Mouse (Mus musculus) neural tube, embryonic 10.5 days (tissue): ENCODE results near the gene Olfr1440.

Experiments used
- DNase-seq: peaks from one replicate; pipeline ENCODE4 v3.0.0-alpha.2; 2017; ENCODE audit warnings: low spot score; ENCODE audit errors: extremely low spot score

Olfr1440 gene

DNA sequence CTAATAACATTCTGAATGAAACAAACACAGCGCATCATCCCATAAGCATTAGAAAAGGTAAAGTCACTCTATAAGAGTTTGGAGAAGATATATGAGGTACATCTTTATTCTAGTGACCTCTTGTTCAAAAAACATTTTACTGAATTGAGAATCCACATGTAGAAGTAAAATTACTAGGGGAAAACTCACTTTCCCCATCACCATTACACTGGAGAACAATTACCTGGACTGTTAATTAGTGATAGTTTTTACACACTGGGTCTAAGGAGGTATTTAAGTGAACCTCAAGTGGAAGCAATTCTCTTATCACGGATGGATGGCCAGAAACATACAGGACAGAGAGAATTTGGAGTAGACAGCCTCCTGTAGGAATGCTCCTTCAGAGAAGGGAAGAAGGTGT lies at the start of gene Olfr1440:
Gene Olfr1440, plus strand, starts transcription at position 301 of the 400 bp plus-strand sequence.
- no peak for DNase-seq

DNA sequence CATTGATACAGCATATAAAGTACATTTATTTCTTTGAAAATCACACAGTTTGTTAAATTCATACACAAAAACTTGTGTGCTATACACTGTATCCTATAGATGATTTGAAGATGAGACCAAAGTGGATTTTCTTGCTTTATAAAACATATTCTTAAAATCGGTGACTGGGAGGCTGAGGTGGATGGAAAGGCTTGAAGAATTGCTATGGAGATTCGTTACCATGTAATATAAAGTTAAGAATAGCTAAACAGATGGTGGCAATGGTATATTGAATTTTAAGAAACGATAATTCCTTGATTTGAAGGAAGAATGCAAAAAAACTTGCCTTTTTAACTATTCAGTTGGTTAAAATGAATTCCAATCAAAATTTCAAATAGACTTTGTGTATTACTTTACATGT lies 14.1 kb upstream of the Olfr1440 start:
- no peak for DNase-seq

GRCm38 (mm10) chr19:12374465-12375025 lies 12.5 kb upstream of the Olfr1440 start:
- DNase-seq: no peak

GRCm38 (mm10) chr19:12413737-12414136 lies 26.7 kb downstream of the Olfr1440 start:
- DNase-seq: no peak

GRCm38 (mm10) chr19:12417361-12417760 lies 30.3 kb downstream of the Olfr1440 start, which contains the start of gene Olfr1441:
TSS of gene Olfr1441 (plus strand) at chr19:12417433.
- no peak for DNase-seq

DNA sequence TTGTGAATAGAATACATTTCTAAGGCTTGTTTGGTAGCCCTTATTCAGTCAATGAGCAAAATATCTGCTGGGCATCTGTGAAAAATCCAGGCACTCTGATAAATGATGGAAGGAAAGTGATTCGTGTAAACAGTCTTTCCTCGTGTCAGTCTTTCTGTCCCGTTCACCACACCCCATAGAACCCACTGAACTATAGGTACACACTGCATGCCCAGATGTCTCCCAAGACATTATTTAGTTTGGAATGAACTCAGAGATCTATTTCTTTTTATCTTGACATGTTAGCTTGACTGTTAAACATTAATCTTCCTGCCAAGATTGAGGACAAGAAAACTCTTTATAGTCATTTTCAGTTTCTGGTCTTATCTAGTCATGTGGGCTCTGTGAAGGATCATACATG lies 31.2 kb downstream of the Olfr1440 start:
- no peak for DNase-seq

DNA sequence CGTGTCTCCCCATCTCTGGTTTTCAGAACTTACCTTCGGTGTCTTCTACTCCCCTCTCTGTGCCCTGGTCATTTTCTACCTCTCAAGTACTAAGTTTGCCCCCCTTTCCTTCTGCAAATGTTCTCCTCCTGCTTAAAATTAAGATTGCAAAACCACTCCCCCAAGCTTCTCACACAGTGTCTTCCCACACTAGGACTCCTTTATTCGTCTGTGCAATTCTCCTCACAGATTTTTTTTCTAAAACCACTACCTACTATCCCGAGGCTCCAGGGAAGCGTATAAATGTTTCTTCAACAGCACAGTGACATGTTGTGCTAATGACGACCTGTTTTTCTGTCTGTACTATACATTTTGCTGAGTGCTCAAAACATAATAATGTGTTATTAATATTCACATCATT lies 33.5 kb downstream of the Olfr1440 start:
- DNase-seq: no peak

- DNase-seq: no peak
Observed at GRCm38 (mm10) chr19:12421680-12422079, 34.6 kb downstream of the Olfr1440 start.

GRCm38 (mm10) chr19:12427101-12427500 lies 40.0 kb downstream of the Olfr1440 start:
- no peak for DNase-seq

GRCm38 (mm10) chr19:12427605-12428004 lies 40.5 kb downstream of the Olfr1440 start, which contains the start of gene Pfpl:
TSS of gene Pfpl (plus strand) at chr19:12427905.
- no peak for DNase-seq

DNA sequence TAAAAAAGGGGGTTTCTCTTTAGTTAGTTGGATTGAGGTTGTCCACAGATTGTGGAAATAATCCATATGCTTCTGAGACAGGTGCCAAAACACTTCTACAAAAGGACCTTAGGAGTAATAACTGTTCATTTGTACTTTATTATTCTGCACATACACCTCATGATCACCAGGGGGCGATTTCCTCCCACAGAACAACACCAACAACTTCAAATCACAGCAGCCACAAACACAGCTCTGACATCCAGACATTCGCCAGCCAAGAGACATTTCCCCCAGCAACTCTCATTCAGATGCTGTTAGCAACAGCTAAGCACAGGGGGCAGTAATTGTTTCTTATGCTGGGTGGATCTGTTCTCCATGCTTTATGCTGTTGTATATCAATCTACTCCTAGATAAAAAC lies 46.0 kb downstream of the Olfr1440 start:
- no peak for DNase-seq

- DNase-seq: no peak
Observed at GRCm38 (mm10) chr19:12435011-12435416, 47.9 kb downstream of the Olfr1440 start.

DNA sequence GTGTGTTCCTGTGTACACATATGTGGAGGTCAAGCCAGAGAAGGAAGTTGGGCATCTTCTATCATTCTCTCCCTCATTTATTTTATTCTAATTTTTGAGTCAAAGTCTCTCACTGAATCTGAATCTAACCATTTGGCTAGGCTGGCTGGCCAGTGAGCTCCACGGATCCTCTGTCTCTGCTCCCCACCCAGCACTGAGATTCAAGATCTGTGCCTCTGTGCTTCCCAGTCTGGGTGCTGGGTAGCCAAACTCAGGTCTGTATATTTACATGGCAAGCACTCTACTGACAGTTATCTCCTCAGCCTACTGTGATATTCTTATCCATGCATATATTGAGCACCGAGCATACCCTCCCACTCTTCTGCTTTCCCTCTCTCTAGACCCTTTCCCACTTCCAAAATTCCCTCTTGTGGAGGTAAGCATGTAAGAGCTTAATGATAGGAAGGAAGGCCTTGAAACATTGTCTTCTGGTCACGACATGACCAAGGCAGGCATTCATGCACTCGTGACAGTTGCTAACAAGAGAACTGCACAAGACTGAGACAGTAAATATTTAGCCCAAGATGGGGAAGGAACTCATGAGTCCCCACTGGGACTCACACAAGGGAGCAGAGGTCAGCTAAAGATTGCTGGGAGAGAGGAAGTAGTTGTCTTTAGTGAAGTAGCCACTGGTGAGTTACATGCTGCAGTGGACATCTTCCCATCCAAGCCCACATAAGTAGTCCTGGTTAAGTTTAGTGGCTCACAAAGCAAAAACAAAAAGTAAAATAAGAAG lies 48.9 kb downstream of the Olfr1440 start:
- DNase-seq: no peak

- DNase-seq: no peak
Observed at GRCm38 (mm10) chr19:12439581-12439980, 52.5 kb downstream of the Olfr1440 start.

DNA sequence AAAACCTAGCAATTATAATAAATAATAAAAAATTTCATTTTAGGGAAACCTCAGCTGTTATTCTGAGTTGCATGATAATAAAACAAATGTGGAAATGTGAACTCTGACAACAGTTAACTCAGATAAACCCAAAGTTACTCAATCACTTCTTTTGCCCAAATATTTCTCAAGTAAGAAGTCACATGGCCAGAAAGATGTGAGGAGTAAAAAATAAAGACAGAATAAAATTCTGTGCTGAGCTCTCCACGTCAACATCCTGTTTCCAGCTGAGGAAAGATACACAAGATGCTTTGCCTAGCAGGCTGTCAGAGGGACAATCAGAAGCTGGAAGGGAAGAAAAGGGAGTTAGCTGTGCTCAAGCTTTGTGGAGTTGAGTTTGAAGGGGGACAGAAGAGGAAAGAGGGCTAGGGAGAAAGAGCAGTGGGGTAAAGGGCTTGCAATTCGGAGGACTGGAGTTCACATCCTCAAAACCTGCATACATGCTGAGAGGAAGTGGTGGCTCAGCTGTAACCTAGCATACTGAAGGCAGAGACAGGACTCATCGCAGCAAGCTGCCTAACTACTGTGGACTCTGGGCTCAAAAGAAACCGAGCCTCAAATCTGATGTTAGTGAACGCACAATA lies 53.1 kb downstream of the Olfr1440 start:
- DNase-seq: no peak

DNA sequence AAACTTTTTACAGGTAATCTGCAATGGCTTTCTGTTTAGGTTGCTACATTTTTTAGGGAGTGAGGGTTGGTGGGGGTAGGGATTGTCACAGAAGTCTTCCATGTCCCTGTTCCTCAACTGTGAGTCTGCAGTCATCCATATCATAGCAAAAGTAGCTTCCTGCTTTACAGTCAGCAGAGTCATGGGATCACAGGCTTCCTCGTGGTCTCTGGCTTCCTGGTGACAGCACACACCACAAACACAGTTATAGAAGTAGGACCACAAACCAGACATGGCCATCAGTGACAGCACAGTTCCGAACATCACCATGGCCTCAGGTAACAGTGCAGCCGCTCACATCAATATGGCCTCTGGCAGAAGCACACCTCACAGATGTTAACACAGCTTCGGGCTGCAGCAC lies 55.5 kb downstream of the Olfr1440 start:
- DNase-seq: no peak

GRCm38 (mm10) chr19:12445014-12445413 lies 57.9 kb downstream of the Olfr1440 start:
- no peak for DNase-seq
